Mouse (Mus musculus): ENCODE data around the gene AA986860.

- no peak for TF ChIP-seq CTCF (conservative IDR thresholded peaks at IDR 0.05; ENCODE audit: low read length)
- no peak for TF ChIP-seq POU5F1 (IDR thresholded peaks at IDR 0.05; ENCODE audit: borderline replicate concordance, low read length)
- TF ChIP-seq NANOG (IDR thresholded peaks at IDR 0.05; ENCODE audit: borderline replicate concordance, low read length): no peak
Observed at GRCm38 (mm10) chr1:130737916-130738315, 6.1 kb downstream of the AA986860 start.

Data from E14TG2a.4 (cell line).